Mouse (Mus musculus) intestine, embryonic 14.5 days (tissue): ENCODE measurements around the gene Akap1. TPM values are rescaled to one million over a fixed set of nuclear protein-coding genes. Genes with fewer than 3 reads are reported as not detected.
"Not testable (repeated sequence)": the region's sequence is repeated elsewhere in the genome, so short reads cannot be mapped to it uniquely, and the experiment has no call there.

Source experiments
- ATAC-seq: fragments of 200-750 bp; cut with Nextera tagmentation; replicated peaks from 2 replicates; pipeline ENCODE4 v1.8.0; 2017; ENCODE audit warnings: low read depth, moderate number of reproducible peaks, moderate TSS enrichment, moderate library complexity; ENCODE audit not compliant: low FRiP score, low TSS enrichment
- DNase-seq: peaks from one replicate; pipeline ENCODE4 v3.0.0-alpha.2; 2018; ENCODE audit warnings: low spot score
- H3K27ac ChIP-seq: fragments of 300-500 bp; sonication (generic); 2 replicates; pipeline ENCODE4 v1.5.1; 2014; ENCODE audit warnings: low read depth, mild to moderate bottlenecking, control low read depth
- H3K27me3 ChIP-seq: fragments of 300-500 bp; sonication (generic); replicated peaks from 2 replicates; pipeline ENCODE4 v1.6.1; 2014; ENCODE audit warnings: low read length, control low read depth; ENCODE audit not compliant: control insufficient read depth, insufficient read depth
- H3K36me3 ChIP-seq: fragments of 300-500 bp; sonication (generic); 2 replicates; pipeline ENCODE4 v1.6.1; 2014; ENCODE audit warnings: low read length, control low read depth; ENCODE audit not compliant: control insufficient read depth, insufficient read depth
- H3K4me1 ChIP-seq: fragments of 300-500 bp; sonication (generic); replicated peaks from 2 replicates; pipeline ENCODE4 v1.6.1; 2014; ENCODE audit warnings: low read length, control low read depth, mixed read lengths; ENCODE audit not compliant: control insufficient read depth, insufficient read depth
- H3K4me2 ChIP-seq: fragments of 300-500 bp; sonication (generic); 2 replicates; pipeline ENCODE4 v1.6.1; 2014; ENCODE audit warnings: low read length
- H3K4me3 ChIP-seq: fragments of 300-500 bp; sonication (generic); 2 replicates; pipeline ENCODE4 v1.5.1; 2014; ENCODE audit warnings: low read depth, low read length, control low read depth, mixed read lengths
- H3K9ac ChIP-seq: fragments of 300-500 bp; sonication (generic); 2 replicates; pipeline ENCODE4 v1.6.1; 2014; ENCODE audit warnings: mild to moderate bottlenecking, low read length
- H3K9me3 ChIP-seq: fragments of 300-500 bp; sonication (generic); 2 replicates; pipeline ENCODE4 v1.6.1; 2016; ENCODE audit warnings: low read length, control low read depth; ENCODE audit not compliant: control insufficient read depth
- WGBS: fragments of 180-500 bp; shearing (Covaris S2); extraction: QIAGEN DNeasy Blood & Tissue Kit; methylation state at CpG from one replicate; pipeline ENCODE4 v1.1.7; 2014; 5-methylcytosine and 5-hydroxymethylcytosine counted together
- polyA plus RNA-seq: library from polyadenylated mRNA; unstranded; fragments of >200 nt; fragmentation: Nextera tagmentation; extraction: Ambion mirVana; gene quantifications from 2 replicates; pipeline ENCODE4 v1.2.1, GENCODE M21; 2014

The Akap1 gene
- polyA plus RNA-seq, 1 experiment from 2014 or later = 28.2 TPM

DNA sequence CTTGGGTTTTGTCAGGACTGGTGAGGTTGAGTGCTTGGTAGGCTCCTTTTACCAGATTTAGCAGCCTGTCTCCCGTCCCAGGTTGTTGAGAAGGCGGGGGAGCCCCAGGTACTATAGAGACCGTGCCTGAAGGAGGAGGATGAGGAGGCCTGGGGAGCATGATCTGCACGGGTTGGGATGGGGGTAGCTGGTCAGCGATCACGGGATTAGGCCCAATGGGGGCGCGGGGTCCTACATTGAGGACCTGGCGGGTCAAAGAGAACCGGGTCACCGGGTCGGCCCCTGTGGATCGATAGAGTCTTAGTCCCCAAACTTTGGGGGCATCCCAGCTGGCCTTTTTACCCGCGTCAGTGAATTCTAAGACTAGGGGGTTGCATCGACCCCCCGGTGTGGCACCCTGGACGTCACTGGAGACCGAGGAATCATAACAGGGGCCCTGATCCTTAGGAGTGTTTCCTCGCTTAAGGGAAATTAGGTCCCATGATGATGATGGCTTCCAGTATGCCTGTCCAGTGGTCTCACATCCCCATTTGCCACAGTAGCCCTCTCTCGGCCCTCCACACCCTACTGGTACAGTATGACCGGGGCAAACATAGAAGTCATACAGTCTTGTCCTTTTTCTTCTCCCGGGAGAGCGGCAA, 27.7 kb upstream of the Akap1 start:
- not testable (repeated sequence) for H3K4me3 ChIP-seq, H3K9ac ChIP-seq, H3K27me3 ChIP-seq, H3K9me3 ChIP-seq, ATAC-seq, H3K4me2 ChIP-seq, H3K27ac ChIP-seq, H3K4me1 ChIP-seq, H3K36me3 ChIP-seq, DNase-seq
- WGBS = 94% methylated on average over 18 of the region's 24 CpGs

DNA sequence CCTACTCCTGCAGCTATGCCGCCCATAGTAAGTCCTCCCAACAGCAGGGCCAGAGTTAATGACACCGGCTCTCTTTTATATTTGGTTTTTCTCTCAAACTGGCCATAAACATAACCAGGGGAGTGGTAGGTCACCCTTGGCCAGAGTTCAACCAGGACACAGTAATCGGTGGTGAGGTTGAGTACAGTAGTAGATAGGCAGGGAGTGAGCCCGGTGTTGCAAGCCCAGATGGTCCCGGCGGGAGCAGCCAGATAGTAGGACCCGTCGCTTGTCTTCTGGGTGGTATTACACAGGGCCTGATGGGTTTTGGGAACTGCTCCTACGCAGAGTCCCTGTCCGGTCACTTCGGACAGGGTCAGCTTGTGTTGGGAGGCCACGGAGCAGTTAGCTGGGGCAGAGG, 27.1 kb upstream of the Akap1 start:
- not testable (repeated sequence) for H3K4me2 ChIP-seq, H3K4me3 ChIP-seq, DNase-seq, H3K4me1 ChIP-seq, H3K36me3 ChIP-seq, ATAC-seq, H3K27ac ChIP-seq, H3K27me3 ChIP-seq, H3K9ac ChIP-seq, H3K9me3 ChIP-seq
- WGBS = 97% methylated on average over 5 of the region's 12 CpGs

DNA sequence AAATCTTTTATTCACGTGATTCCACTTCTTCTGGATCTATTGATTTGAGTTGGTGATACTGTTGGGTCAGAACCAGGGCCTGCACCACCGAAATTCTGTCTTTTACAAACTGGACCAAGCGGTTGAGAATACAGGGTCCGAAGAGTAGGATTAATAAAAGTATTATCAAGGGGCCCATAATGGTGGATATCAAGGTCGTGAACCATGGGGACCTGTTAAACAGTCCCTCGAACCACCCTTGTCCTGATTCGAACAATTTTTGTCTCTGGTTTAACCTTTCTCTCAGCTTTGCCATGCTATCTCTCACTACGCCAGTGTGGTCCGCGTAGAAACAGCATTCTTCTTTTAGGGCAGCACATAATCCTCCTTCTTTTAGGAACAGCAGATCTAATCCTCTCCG, 26.5 kb upstream of the Akap1 start:
- not testable (repeated sequence) for H3K4me2 ChIP-seq, ATAC-seq, H3K9me3 ChIP-seq, DNase-seq, H3K27ac ChIP-seq, H3K4me1 ChIP-seq, H3K9ac ChIP-seq, H3K36me3 ChIP-seq, H3K4me3 ChIP-seq, H3K27me3 ChIP-seq
- 95% methylated on average over 6 of the region's 11 CpGs for WGBS

DNA sequence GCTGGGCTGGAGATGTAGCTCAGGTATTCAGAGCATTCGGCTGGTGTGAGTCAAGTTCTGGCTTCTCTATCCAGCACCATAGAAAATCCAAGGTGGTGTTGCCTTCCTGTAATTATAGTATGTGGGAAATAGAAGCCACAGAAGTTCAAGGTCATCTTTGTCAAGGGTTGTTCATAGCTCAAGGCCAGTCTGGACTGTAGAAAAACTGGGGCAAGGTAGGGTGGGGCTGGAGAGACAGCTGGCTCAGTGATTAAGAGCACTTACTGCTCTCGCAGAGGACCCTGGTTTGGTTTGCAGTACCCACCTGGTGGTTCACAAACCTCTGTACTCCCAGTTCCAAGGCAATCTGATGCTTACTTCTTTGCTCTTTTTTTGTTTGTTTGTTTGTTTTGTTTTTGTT, 24.6 kb upstream of the Akap1 start:
- DNase-seq = no peak
- no peak for ATAC-seq
- Histone ChIP-seq H3K4me1 (no peaks in the 10 kb centered on the region), H3K36me3 (no peaks in the 10 kb centered on the region), H3K4me2 (no peak overlapping the region), H3K9ac (no peak overlapping the region), H3K9me3 (no peaks in the 10 kb centered on the region), H3K4me3 (no peak overlapping the region), H3K27ac (no peak overlapping the region), H3K27me3 (no peaks in the 10 kb centered on the region)
- 70% methylated on average over 2 of the region's 2 CpGs for WGBS

DNA sequence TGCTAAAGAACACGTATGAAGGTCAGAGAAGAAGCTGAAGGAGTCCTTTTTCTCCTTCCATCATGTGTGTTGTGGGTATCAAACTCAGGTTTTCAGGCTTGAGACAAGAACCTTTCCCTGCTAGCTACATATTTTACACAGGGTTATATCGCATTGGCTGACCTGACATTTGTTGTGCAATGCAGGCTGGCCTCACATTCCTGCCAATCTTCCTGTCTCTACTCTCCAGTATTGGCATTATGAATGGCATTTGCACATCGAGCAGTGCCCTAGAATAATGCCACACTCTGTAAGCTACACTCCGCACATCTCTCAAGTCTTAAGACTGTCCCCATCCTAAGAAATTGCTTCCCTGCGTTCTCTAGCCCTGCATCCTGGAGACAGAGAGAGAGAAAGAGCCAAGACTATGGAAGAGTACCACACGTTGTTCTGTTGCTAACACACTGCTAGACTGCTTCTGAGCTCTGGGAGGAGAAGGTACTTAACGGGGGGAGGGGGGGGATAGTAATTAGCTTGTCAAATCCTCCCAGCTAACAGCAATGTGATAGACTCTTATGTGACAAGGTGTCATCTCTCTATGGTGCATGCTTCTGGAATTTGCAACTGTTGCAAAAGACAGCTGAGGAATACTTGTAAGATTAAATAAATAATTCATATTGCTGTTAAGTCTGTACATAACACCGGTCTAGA, 20.1 kb upstream of the Akap1 start:
- H3K9me3 ChIP-seq = no peaks in the 10 kb centered on the region
- no peak overlapping the region for H3K27ac ChIP-seq
- H3K4me3 ChIP-seq = no peak overlapping the region
- no peaks in the 10 kb centered on the region for H3K36me3 ChIP-seq
- WGBS = 66% methylated on average over 8 of the region's 8 CpGs
- no peaks in the 10 kb centered on the region for H3K4me1 ChIP-seq
- H3K9ac ChIP-seq = no peak overlapping the region
- DNase-seq (no peak), ATAC-seq (no peak)
- no peak overlapping the region for H3K4me2 ChIP-seq
- no peaks in the 10 kb centered on the region for H3K27me3 ChIP-seq

DNA sequence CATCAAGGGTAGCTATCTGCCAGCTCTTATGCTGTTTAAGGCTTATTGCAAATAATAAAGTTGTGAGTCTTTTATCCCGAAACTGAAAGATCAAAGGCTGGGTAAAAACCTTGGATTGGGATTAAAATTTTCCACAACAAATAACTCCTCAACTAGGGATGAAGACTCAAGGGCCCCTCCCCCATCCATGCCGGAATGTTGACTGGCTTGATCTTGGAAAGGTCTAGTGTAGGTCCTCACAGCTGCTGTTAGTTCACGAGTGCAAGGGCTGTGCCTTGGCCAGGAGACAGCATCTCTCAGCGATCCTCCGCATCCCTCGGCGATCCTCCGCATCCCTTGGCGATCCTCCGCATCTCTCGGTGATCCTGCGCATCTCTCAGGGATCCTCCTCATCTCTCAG, 13.6 kb upstream of the Akap1 start:
- no peak for DNase-seq
- Histone ChIP-seq H3K4me1 (no peaks in the 10 kb centered on the region; the same call in 1 of the 2 replicates), H3K9me3 (no peaks in the 10 kb centered on the region), H3K9ac (no peak overlapping the region), H3K27me3 (peaks cover 7% of the 10 kb centered on the region; the same call in 1 of the 2 replicates), H3K4me2 (no peak overlapping the region), H3K36me3 (no peaks in the 10 kb centered on the region), H3K27ac (no peak overlapping the region), H3K4me3 (no peak overlapping the region)
- ATAC-seq = no peak
- 91% methylated on average over 12 of the region's 12 CpGs for WGBS

DNA sequence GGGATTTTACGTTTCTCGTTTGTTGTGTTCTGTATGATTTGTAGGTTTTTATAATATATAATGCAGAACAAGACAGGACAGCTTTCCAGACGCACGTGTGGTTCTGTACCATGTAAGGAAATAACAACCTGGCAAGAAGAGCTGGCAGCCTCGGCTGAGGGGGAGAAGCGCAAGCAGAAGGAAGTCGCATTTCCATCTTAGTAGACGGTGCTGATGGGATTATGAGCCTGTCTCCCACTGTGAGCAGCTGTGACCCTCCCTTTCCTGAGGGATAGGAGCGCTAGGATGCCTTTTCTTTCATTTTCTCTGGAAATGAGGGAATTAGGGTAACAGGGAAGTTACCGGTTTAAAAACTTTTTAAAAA, 9.3 kb upstream of the Akap1 start:
- no peaks in the 10 kb centered on the region for H3K36me3 ChIP-seq
- peak overlapping the region; percentile 68 for H3K4me2 ChIP-seq
- ATAC-seq = no peak
- no peaks in the 10 kb centered on the region for H3K9me3 ChIP-seq
- H3K4me3 ChIP-seq = peak overlapping the region; percentile 36
- H3K4me1 ChIP-seq = no peaks in the 10 kb centered on the region; the same call in 1 of the 2 replicates
- no peak overlapping the region for H3K27ac ChIP-seq
- 2% methylated on average over 10 of the region's 10 CpGs for WGBS
- H3K9ac ChIP-seq = peak overlapping the region; percentile 17
- peak; percentile 59 for DNase-seq
- peaks cover 14% of the 10 kb centered on the region for H3K27me3 ChIP-seq

DNA sequence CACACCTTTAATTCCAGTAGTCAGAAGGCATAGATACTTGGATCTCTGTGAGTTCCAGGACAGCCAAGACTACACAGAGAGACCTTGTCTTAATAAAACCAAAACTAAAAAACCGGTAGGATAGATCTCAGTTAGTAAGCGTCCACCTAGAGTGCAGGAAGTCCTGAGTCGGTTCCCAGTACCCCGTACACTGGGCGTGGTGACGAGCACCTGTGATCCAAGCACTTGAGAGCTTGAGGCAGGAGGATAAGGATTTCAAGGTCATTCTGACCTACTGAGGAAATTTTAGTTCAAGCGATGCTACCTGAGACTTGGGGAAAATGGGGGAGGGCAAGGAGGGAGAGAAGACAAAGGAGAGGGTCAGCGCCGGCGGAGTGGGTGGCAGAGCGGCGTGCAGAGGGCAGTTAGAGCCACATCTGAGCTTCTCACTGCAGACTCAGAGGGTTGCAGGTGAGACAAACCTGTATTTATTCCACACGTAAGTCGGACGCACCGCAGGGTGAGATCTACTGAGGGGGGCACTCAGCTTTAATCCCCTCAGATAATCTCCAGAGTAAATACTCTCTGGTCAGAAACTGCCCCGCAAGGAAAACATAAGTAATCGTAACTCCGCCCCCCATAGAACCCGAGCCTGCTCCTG, 8.8 kb upstream of the Akap1 start:
- Histone ChIP-seq H3K9ac (peak overlapping the region; percentile 17), H3K27me3 (peaks cover 14% of the 10 kb centered on the region), H3K4me3 (peak overlapping the region; percentile 36), H3K4me1 (no peaks in the 10 kb centered on the region; the same call in 1 of the 2 replicates), H3K4me2 (peak overlapping the region; percentile 68), H3K27ac (no peak overlapping the region), H3K36me3 (no peaks in the 10 kb centered on the region), H3K9me3 (no peaks in the 10 kb centered on the region)
- ATAC-seq (no peak), DNase-seq (peak; percentile 56)
- 4% methylated on average over 20 of the region's 20 CpGs for WGBS
